Mouse (Mus musculus) limb, embryonic 12.5 days (tissue): ENCODE measurements at regions not wholly inside any gene's neighbourhood (a gene's known extent, or its start where the extent isn't known, plus 50 kb on each side); places are given as distances from the start of the nearest gene placed in this dataset.
"Not testable (repeated sequence)": the region's sequence is repeated elsewhere in the genome, so short reads cannot be mapped to it uniquely, and the experiment has no call there.

ENCODE experiments used
- ATAC-seq: fragments of 200-750 bp; cut with Nextera tagmentation; 2 replicates; pipeline ENCODE4 v1.8.0; 2017; ENCODE audit warnings: low read depth, moderate TSS enrichment; ENCODE audit not compliant: insufficient number of reproducible peaks, insufficient read depth, low FRiP score, low TSS enrichment
- H3K27ac ChIP-seq: fragments of 300-500 bp; sonication (generic); 2 replicates; pipeline ENCODE4 v1.5.1; 2016; ENCODE audit warnings: mild to moderate bottlenecking, moderate library complexity
- H3K27me3 ChIP-seq: fragments of 300-500 bp; sonication (generic); 2 replicates; pipeline ENCODE4 v1.6.1; 2016; ENCODE audit warnings: mild to moderate bottlenecking, moderate library complexity
- H3K36me3 ChIP-seq: fragments of 300-500 bp; sonication (generic); 2 replicates; pipeline ENCODE4 v1.6.1; 2016; ENCODE audit warnings: mild to moderate bottlenecking, moderate library complexity
- H3K4me1 ChIP-seq: fragments of 300-500 bp; sonication (generic); replicated peaks from 2 replicates; pipeline ENCODE4 v1.6.1; 2016
- H3K4me2 ChIP-seq: fragments of 300-500 bp; sonication (generic); 2 replicates; pipeline ENCODE4 v1.6.1; 2016; ENCODE audit warnings: mild to moderate bottlenecking, moderate library complexity
- H3K4me3 ChIP-seq: fragments of 300-500 bp; sonication (generic); replicated peaks from 2 replicates; pipeline ENCODE4 v1.5.1; 2016; ENCODE audit warnings: mild to moderate bottlenecking
- H3K9ac ChIP-seq: fragments of 300-500 bp; sonication (generic); replicated peaks from 2 replicates; pipeline ENCODE4 v1.6.1; 2016; ENCODE audit warnings: mild to moderate bottlenecking, moderate library complexity
- H3K9me3 ChIP-seq: fragments of 300-500 bp; sonication (generic); 2 replicates; pipeline ENCODE4 v1.6.1; 2016; ENCODE audit warnings: mild to moderate bottlenecking, moderate library complexity
- WGBS: fragments of 180-500 bp; shearing (Covaris S2); methylation state at CpG from one replicate; pipeline ENCODE4 v1.1.7; 2016; 5-methylcytosine and 5-hydroxymethylcytosine counted together

- 68% methylated on average over 9 of the region's 9 CpGs for WGBS
- Histone ChIP-seq H3K4me3 (no peak overlapping the region), H3K4me2 (no peak overlapping the region), H3K27me3 (peaks cover 33% of the 10 kb centered on the region), H3K27ac (no peak overlapping the region), H3K36me3 (no peaks in the 10 kb centered on the region), H3K4me1 (peaks cover 15% of the 10 kb centered on the region), H3K9me3 (no peaks in the 10 kb centered on the region), H3K9ac (no peak overlapping the region)
- no peak for ATAC-seq
Observed at GRCm38 (mm10) chrX:12296264-12297053, 136.3 kb upstream of the Bcor start.

DNA sequence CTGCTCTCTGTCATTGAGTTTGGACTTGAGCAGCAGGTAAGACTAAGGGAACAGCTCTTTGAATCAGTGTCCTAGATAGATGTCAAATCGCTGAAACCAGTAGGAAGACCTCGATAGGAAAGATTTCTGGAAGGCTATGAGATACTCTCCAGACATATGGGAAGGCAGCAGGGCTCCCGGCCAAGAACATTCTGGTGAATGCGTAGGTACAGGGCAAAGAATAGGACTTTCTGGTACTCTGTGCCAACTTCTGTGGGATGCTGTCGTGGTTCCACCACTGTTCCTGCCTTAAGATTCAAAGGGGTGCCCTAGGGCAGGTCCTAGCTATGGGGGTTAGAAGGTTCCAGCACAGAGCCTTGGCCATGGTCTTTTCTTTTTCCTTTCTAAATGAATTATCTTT, 138.5 kb upstream of the Bcor start:
- H3K27me3 ChIP-seq = peaks cover 31% of the 10 kb centered on the region
- no peak overlapping the region for H3K9ac ChIP-seq
- no peak overlapping the region for H3K27ac ChIP-seq
- H3K36me3 ChIP-seq = no peaks in the 10 kb centered on the region
- no peak overlapping the region for H3K4me2 ChIP-seq
- H3K4me1 ChIP-seq = peaks cover 15% of the 10 kb centered on the region
- WGBS = 79% methylated on average over 5 of the region's 5 CpGs
- no peak overlapping the region for H3K4me3 ChIP-seq
- no peaks in the 10 kb centered on the region for H3K9me3 ChIP-seq
- no peak for ATAC-seq

GRCm38 (mm10) chrX:12299236-12299635, 139.1 kb upstream of the Bcor start:
- 89% methylated on average over 11 of the region's 11 CpGs for WGBS
- Histone ChIP-seq H3K27ac (no peak overlapping the region), H3K27me3 (peaks cover 26% of the 10 kb centered on the region), H3K4me1 (peaks cover 13% of the 10 kb centered on the region), H3K4me2 (no peak overlapping the region), H3K36me3 (no peaks in the 10 kb centered on the region), H3K4me3 (no peak overlapping the region), H3K9me3 (no peaks in the 10 kb centered on the region), H3K9ac (no peak overlapping the region)
- ATAC-seq = no peak

- no peaks in the 10 kb centered on the region for H3K36me3 ChIP-seq
- no peak overlapping the region for H3K9ac ChIP-seq
- H3K4me1 ChIP-seq = 0 out of 2 replicates have a peak, but pooled peaks cover 7% of the 10 kb centered on the region
- H3K27ac ChIP-seq = no peak overlapping the region
- H3K9me3 ChIP-seq = no peaks in the 10 kb centered on the region
- no peak overlapping the region for H3K4me2 ChIP-seq
- 63% methylated on average over 5 of the region's 5 CpGs for WGBS
- no peak for ATAC-seq
- H3K27me3 ChIP-seq = peaks cover 13% of the 10 kb centered on the region
- H3K4me3 ChIP-seq = no peak overlapping the region
Observed at GRCm38 (mm10) chrX:12304678-12305077, 144.5 kb upstream of the Bcor start.

- Histone ChIP-seq H3K27me3 (peaks cover 12% of the 10 kb centered on the region), H3K4me1 (0 out of 2 replicates have a peak, but pooled peaks cover 7% of the 10 kb centered on the region), H3K9me3 (no peaks in the 10 kb centered on the region), H3K9ac (no peak overlapping the region), H3K4me2 (no peak overlapping the region), H3K27ac (no peak overlapping the region), H3K4me3 (no peak overlapping the region), H3K36me3 (no peaks in the 10 kb centered on the region)
- ATAC-seq = no peak
- WGBS = 66% methylated on average over 3 of the region's 3 CpGs
Observed at GRCm38 (mm10) chrX:12306940-12307339, 146.8 kb upstream of the Bcor start.

DNA sequence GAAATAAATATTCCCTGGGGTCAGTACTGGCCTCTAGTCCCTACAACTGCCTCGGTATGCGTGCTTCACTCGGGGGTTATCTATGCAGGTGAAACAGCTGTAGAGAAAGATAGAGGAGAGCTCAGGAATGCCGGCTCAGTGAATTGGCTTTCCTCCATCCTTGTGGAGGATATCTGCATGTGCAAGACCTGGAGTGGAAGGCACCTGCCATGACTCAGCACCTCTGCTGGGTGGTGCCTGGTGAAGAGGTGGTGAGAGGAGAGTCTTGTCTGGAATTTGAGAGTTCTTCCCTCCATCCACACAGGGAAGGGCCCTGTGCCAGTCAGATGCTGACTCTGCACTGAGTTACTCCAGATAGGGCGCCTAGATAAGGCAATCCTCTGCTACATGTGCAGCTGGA, 152.4 kb upstream of the Bcor start:
- Histone ChIP-seq H3K4me2 (no peak overlapping the region), H3K36me3 (no peaks in the 10 kb centered on the region), H3K4me3 (no peak overlapping the region), H3K27me3 (peaks cover 7% of the 10 kb centered on the region; the same call in 1 of the 2 replicates), H3K9me3 (no peaks in the 10 kb centered on the region), H3K9ac (no peak overlapping the region), H3K27ac (no peak overlapping the region), H3K4me1 (no peaks in the 10 kb centered on the region)
- ATAC-seq = no peak
- 87% methylated on average over 5 of the region's 5 CpGs for WGBS

DNA sequence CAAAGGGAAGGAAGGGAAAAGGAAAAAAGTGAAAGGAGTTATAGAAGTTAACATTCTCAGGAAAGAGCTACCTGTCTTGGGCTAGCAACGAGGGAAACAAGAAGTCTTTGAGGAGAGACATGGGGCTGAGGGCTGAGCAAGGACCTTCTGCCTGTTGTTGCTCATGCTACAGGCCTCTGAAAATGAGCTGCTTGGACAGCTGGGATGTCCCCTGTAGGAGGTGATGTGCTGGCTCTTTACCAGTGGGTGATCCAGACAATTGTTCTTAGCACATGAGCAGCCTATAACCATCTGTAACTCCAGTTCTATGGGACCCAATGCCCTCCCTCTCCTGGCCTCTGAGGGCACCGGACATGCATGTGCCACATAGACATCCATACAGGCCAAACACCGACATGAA, 155.5 kb upstream of the Bcor start:
- Histone ChIP-seq H3K4me1 (no peaks in the 10 kb centered on the region), H3K4me3 (no peak overlapping the region), H3K27ac (no peak overlapping the region), H3K4me2 (no peak overlapping the region), H3K27me3 (peaks cover 7% of the 10 kb centered on the region; the same call in 1 of the 2 replicates), H3K9me3 (no peaks in the 10 kb centered on the region), H3K36me3 (no peaks in the 10 kb centered on the region), H3K9ac (no peak overlapping the region)
- 82% methylated on average over 3 of the region's 3 CpGs for WGBS
- ATAC-seq = no peak

GRCm38 (mm10) chrX:12317488-12317887, 157.3 kb upstream of the Bcor start:
- not testable (repeated sequence) for H3K9me3 ChIP-seq, H3K36me3 ChIP-seq, H3K4me1 ChIP-seq, ATAC-seq, H3K4me3 ChIP-seq, H3K27ac ChIP-seq, H3K9ac ChIP-seq, H3K27me3 ChIP-seq, H3K4me2 ChIP-seq
- 78% methylated on average over 2 of the region's 2 CpGs for WGBS

GRCm38 (mm10) chrX:12318848-12319651, 158.9 kb upstream of the Bcor start:
- Histone ChIP-seq H3K4me1 (no peaks in the 10 kb centered on the region), H3K9ac (no peak overlapping the region), H3K27ac (no peak overlapping the region), H3K4me3 (no peak overlapping the region), H3K9me3 (no peaks in the 10 kb centered on the region), H3K27me3 (no peaks in the 10 kb centered on the region; the same call in 1 of the 2 replicates), H3K4me2 (no peak overlapping the region), H3K36me3 (no peaks in the 10 kb centered on the region)
- 35% methylated on average over 4 of the region's 4 CpGs for WGBS
- ATAC-seq = no peak

GRCm38 (mm10) chrX:12322453-12322852, 162.3 kb upstream of the Bcor start:
- ATAC-seq = no peak
- 86% methylated on average over 1 of the region's 1 CpGs for WGBS
- Histone ChIP-seq H3K4me2 (no peak overlapping the region), H3K9me3 (no peaks in the 10 kb centered on the region), H3K27me3 (peaks cover 21% of the 10 kb centered on the region), H3K27ac (no peak overlapping the region), H3K9ac (no peak overlapping the region), H3K4me3 (no peak overlapping the region), H3K36me3 (no peaks in the 10 kb centered on the region), H3K4me1 (no peaks in the 10 kb centered on the region)

GRCm38 (mm10) chrX:12323268-12323667, 163.1 kb upstream of the Bcor start:
- H3K4me2 ChIP-seq = no peak overlapping the region
- no peak overlapping the region for H3K27ac ChIP-seq
- H3K36me3 ChIP-seq = no peaks in the 10 kb centered on the region
- no peak overlapping the region for H3K9ac ChIP-seq
- WGBS = 90% methylated on average over 3 of the region's 3 CpGs
- peaks cover 21% of the 10 kb centered on the region for H3K27me3 ChIP-seq
- no peak for ATAC-seq
- no peak overlapping the region for H3K4me3 ChIP-seq
- H3K4me1 ChIP-seq = no peaks in the 10 kb centered on the region
- no peaks in the 10 kb centered on the region for H3K9me3 ChIP-seq
